Mouse (Mus musculus): ENCODE measurements around the gene Wrap73. TPM values are rescaled to one million over a fixed set of nuclear protein-coding genes. Genes with fewer than 3 reads are reported as not detected.

Gene Wrap73
- polyA plus RNA-seq, 1 experiment from 2014 or later, result 43.2 TPM

GRCm38 (mm10) chr4:154141009-154141867 is 934 bp upstream of the Wrap73 start:
- Histone ChIP-seq H3K27ac (replicated peaks; ENCODE audit: low read depth, low read length) (no peak overlapping the region), H3K4me1 (ENCODE audit: control insufficient read depth, insufficient read depth, low read length) (peaks cover 22% of the 10 kb centered on the region; the same call in 1 of the 2 replicates), H3K4me3 (replicated peaks; ENCODE audit: low read depth, low read length) (peak overlapping the region; percentile 77), H3K36me3 (ENCODE audit: control insufficient read depth, insufficient read depth, low read length) (peaks cover 6% of the 10 kb centered on the region), H3K9ac (replicated peaks; ENCODE audit: low read length) (no peak overlapping the region), H3K27me3 (ENCODE audit: control insufficient read depth, insufficient read depth, low read length) (peaks cover 46% of the 10 kb centered on the region), H3K4me2 (ENCODE audit: low read length) (peak overlapping the region; percentile 89), H3K9me3 (ENCODE audit: control insufficient read depth, low read length) (no peaks in the 10 kb centered on the region)
- DNase-seq (no peak), ATAC-seq (ENCODE audit: low FRiP score, low TSS enrichment) (no peak)
- WGBS, result 1% methylated on average over 42 of the region's 42 CpGs

GRCm38 (mm10) chr4:154144712-154145111 is 2.5 kb downstream of the Wrap73 start:
- H3K27me3 ChIP-seq (ENCODE audit: control insufficient read depth, insufficient read depth, low read length), result peaks cover 22% of the 10 kb centered on the region
- H3K4me1 ChIP-seq (ENCODE audit: control insufficient read depth, insufficient read depth, low read length), result peaks cover 19% of the 10 kb centered on the region; the same call in 1 of the 2 replicates
- 81% methylated on average over 3 of the region's 3 CpGs for WGBS
- DNase-seq, result no peak
- H3K9ac ChIP-seq (replicated peaks; ENCODE audit: low read length), result no peak overlapping the region
- peaks cover 33% of the 10 kb centered on the region for H3K36me3 ChIP-seq (ENCODE audit: control insufficient read depth, insufficient read depth, low read length)
- H3K9me3 ChIP-seq (ENCODE audit: control insufficient read depth, low read length), result no peaks in the 10 kb centered on the region
- no peak overlapping the region for H3K4me3 ChIP-seq (replicated peaks; ENCODE audit: low read depth, low read length)
- H3K27ac ChIP-seq (replicated peaks; ENCODE audit: low read depth, low read length), result no peak overlapping the region
- ATAC-seq (ENCODE audit: low FRiP score, low TSS enrichment), result no peak
- H3K4me2 ChIP-seq (ENCODE audit: low read length), result no peak overlapping the region

- no peak overlapping the region for H3K4me3 ChIP-seq (replicated peaks; ENCODE audit: low read depth, low read length)
- H3K9me3 ChIP-seq (ENCODE audit: control insufficient read depth, low read length), result no peaks in the 10 kb centered on the region
- peaks cover 7% of the 10 kb centered on the region for H3K27me3 ChIP-seq (ENCODE audit: control insufficient read depth, insufficient read depth, low read length)
- no peak for ATAC-seq (ENCODE audit: low FRiP score, low TSS enrichment)
- DNase-seq, result no peak
- no peak overlapping the region for H3K27ac ChIP-seq (replicated peaks; ENCODE audit: low read depth, low read length)
- H3K4me2 ChIP-seq (ENCODE audit: low read length), result no peak overlapping the region
- H3K9ac ChIP-seq (replicated peaks; ENCODE audit: low read length), result no peak overlapping the region
- H3K36me3 ChIP-seq (ENCODE audit: control insufficient read depth, insufficient read depth, low read length), result peaks cover 48% of the 10 kb centered on the region
- WGBS, result 90% methylated on average over 10 of the region's 10 CpGs
- 0 out of 2 replicates have a peak, but pooled peaks cover 13% of the 10 kb centered on the region for H3K4me1 ChIP-seq (ENCODE audit: control insufficient read depth, insufficient read depth, low read length)
Measured at GRCm38 (mm10) chr4:154146342-154146741, 4.2 kb downstream of the Wrap73 start.

GRCm38 (mm10) chr4:154154104-154154503 is 11.9 kb downstream of the Wrap73 start:
- Histone ChIP-seq H3K27me3 (ENCODE audit: control insufficient read depth, insufficient read depth, low read length) (no peaks in the 10 kb centered on the region), H3K27ac (replicated peaks; ENCODE audit: low read depth, low read length) (no peak overlapping the region), H3K4me2 (ENCODE audit: low read length) (no peak overlapping the region), H3K4me3 (replicated peaks; ENCODE audit: low read depth, low read length) (no peak overlapping the region), H3K36me3 (ENCODE audit: control insufficient read depth, insufficient read depth, low read length) (peaks cover 92% of the 10 kb centered on the region), H3K9ac (replicated peaks; ENCODE audit: low read length) (no peak overlapping the region), H3K4me1 (ENCODE audit: control insufficient read depth, insufficient read depth, low read length) (peaks cover 3% of the 10 kb centered on the region; the same call in 1 of the 2 replicates), H3K9me3 (ENCODE audit: control insufficient read depth, low read length) (no peaks in the 10 kb centered on the region)
- DNase-seq (no peak), ATAC-seq (ENCODE audit: low FRiP score, low TSS enrichment) (no peak)
- 69% methylated on average over 11 of the region's 11 CpGs for whole genome bisulfite sequencing

- Histone ChIP-seq H3K4me1 (ENCODE audit: control insufficient read depth, insufficient read depth, low read length) (peaks cover 11% of the 10 kb centered on the region), H3K36me3 (ENCODE audit: control insufficient read depth, insufficient read depth, low read length) (peaks cover 76% of the 10 kb centered on the region), H3K9me3 (ENCODE audit: control insufficient read depth, low read length) (no peaks in the 10 kb centered on the region), H3K9ac (replicated peaks; ENCODE audit: low read length) (no peak overlapping the region), H3K27ac (replicated peaks; ENCODE audit: low read depth, low read length) (no peak overlapping the region), H3K4me3 (replicated peaks; ENCODE audit: low read depth, low read length) (no peak overlapping the region), H3K27me3 (ENCODE audit: control insufficient read depth, insufficient read depth, low read length) (no peaks in the 10 kb centered on the region), H3K4me2 (ENCODE audit: low read length) (no peak overlapping the region)
- 81% methylated on average over 7 of the region's 7 CpGs for WGBS
- DNase-seq (no peak), ATAC-seq (ENCODE audit: low FRiP score, low TSS enrichment) (no peak)
Measured at GRCm38 (mm10) chr4:154156050-154156449, 13.9 kb downstream of the Wrap73 start.

GRCm38 (mm10) chr4:154157970-154158662 is 15.9 kb downstream of the Wrap73 start:
- WGBS, result 93% methylated on average over 14 of the region's 14 CpGs

GRCm38 (mm10) chr4:154159002-154159401 is 16.8 kb downstream of the Wrap73 start:
- Histone ChIP-seq H3K4me3 (replicated peaks; ENCODE audit: low read depth, low read length) (0 out of 2 replicates have a peak overlapping the region, but pooled peaks have one; percentile 87), H3K4me1 (ENCODE audit: control insufficient read depth, insufficient read depth, low read length) (peaks cover 17% of the 10 kb centered on the region)
- no peak for ATAC-seq (ENCODE audit: low FRiP score, low TSS enrichment)

More at GRCm38 (mm10) chr4:154157970-154158662, 15.9 kb downstream of the Wrap73 start:
- DNase-seq (no peak), ATAC-seq (ENCODE audit: low FRiP score, low TSS enrichment) (no peak)
- Histone ChIP-seq H3K4me3 (replicated peaks; ENCODE audit: low read depth, low read length) (no peak overlapping the region), H3K9me3 (ENCODE audit: control insufficient read depth, low read length) (no peaks in the 10 kb centered on the region), H3K4me2 (ENCODE audit: low read length) (no peak overlapping the region), H3K27ac (replicated peaks; ENCODE audit: low read depth, low read length) (no peak overlapping the region), H3K4me1 (ENCODE audit: control insufficient read depth, insufficient read depth, low read length) (peaks cover 17% of the 10 kb centered on the region), H3K36me3 (ENCODE audit: control insufficient read depth, insufficient read depth, low read length) (peaks cover 55% of the 10 kb centered on the region), H3K27me3 (ENCODE audit: control insufficient read depth, insufficient read depth, low read length) (no peaks in the 10 kb centered on the region), H3K9ac (replicated peaks; ENCODE audit: low read length) (no peak overlapping the region)

GRCm38 (mm10) chr4:154159961-154160537 is 17.9 kb downstream of the Wrap73 start:
- WGBS, result 2% methylated on average over 47 of the region's 47 CpGs
- peak overlapping the region; percentile 70 for H3K27ac ChIP-seq (replicated peaks; ENCODE audit: low read depth, low read length)
- ATAC-seq (ENCODE audit: low FRiP score, low TSS enrichment) (peak; percentile 68), DNase-seq (peak; percentile 41)
- H3K9me3 ChIP-seq (ENCODE audit: control insufficient read depth, low read length), result no peaks in the 10 kb centered on the region
- H3K27me3 ChIP-seq (ENCODE audit: control insufficient read depth, insufficient read depth, low read length), result no peaks in the 10 kb centered on the region
- peaks cover 39% of the 10 kb centered on the region for H3K36me3 ChIP-seq (ENCODE audit: control insufficient read depth, insufficient read depth, low read length)
- H3K4me1 ChIP-seq (ENCODE audit: control insufficient read depth, insufficient read depth, low read length), result peaks cover 17% of the 10 kb centered on the region
- peak overlapping the region; percentile 87 for H3K4me3 ChIP-seq (replicated peaks; ENCODE audit: low read depth, low read length)
- H3K9ac ChIP-seq (replicated peaks; ENCODE audit: low read length), result peak overlapping the region; percentile 81
- peak overlapping the region; percentile 77 for H3K4me2 ChIP-seq (ENCODE audit: low read length)

More at GRCm38 (mm10) chr4:154159002-154159401, 16.8 kb downstream of the Wrap73 start:
- 18% methylated on average over 6 of the region's 6 CpGs for WGBS
- DNase-seq, result peak; percentile 91
- Histone ChIP-seq H3K36me3 (ENCODE audit: control insufficient read depth, insufficient read depth, low read length) (peaks cover 49% of the 10 kb centered on the region), H3K27me3 (ENCODE audit: control insufficient read depth, insufficient read depth, low read length) (no peaks in the 10 kb centered on the region), H3K9ac (replicated peaks; ENCODE audit: low read length) (no peak overlapping the region), H3K4me2 (ENCODE audit: low read length) (peak overlapping the region; percentile 77), H3K27ac (replicated peaks; ENCODE audit: low read depth, low read length) (no peak overlapping the region), H3K9me3 (ENCODE audit: control insufficient read depth, low read length) (no peaks in the 10 kb centered on the region)

All from midbrain, embryonic 14.5 days (tissue).